Mouse (Mus musculus) kidney, embryonic 14.5 days (tissue): ENCODE data around the gene Adamtsl1. TPM values are rescaled to one million over a fixed set of nuclear protein-coding genes. Genes with fewer than 3 reads are reported as not detected.

ENCODE experiments used
- ATAC-seq: fragments of 200-750 bp; cut with Nextera tagmentation; 2 replicates; pipeline ENCODE4 v1.8.0; 2017; ENCODE audit warnings: moderate number of reproducible peaks, mild to moderate bottlenecking, moderate TSS enrichment, moderate library complexity; ENCODE audit not compliant: low FRiP score, low TSS enrichment
- H3K27ac ChIP-seq: fragments of 300-500 bp; sonication (generic); 2 replicates; pipeline ENCODE4 v1.5.1; 2014; ENCODE audit warnings: low read depth, mild to moderate bottlenecking, low read length, moderate library complexity, mixed read lengths
- H3K27me3 ChIP-seq: fragments of 300-500 bp; sonication (generic); 2 replicates; pipeline ENCODE4 v1.6.1; 2014; ENCODE audit warnings: mild to moderate bottlenecking, low read length; ENCODE audit not compliant: control insufficient read depth, insufficient read depth
- H3K36me3 ChIP-seq: fragments of 300-500 bp; sonication (generic); 2 replicates; pipeline ENCODE4 v1.6.1; 2014; ENCODE audit warnings: low read length, mixed read lengths; ENCODE audit not compliant: control insufficient read depth, insufficient read depth
- H3K4me1 ChIP-seq: fragments of 300-500 bp; sonication (generic); 2 replicates; pipeline ENCODE4 v1.6.1; 2014; ENCODE audit warnings: low read length, mixed read lengths; ENCODE audit not compliant: control insufficient read depth, insufficient read depth
- H3K4me2 ChIP-seq: fragments of 300-500 bp; sonication (generic); replicated peaks from 2 replicates; pipeline ENCODE4 v1.6.1; 2014; ENCODE audit warnings: low read depth, mild to moderate bottlenecking, low read length
- H3K4me3 ChIP-seq: fragments of 300-500 bp; sonication (generic); 2 replicates; pipeline ENCODE4 v1.5.1; 2014; ENCODE audit warnings: mild to moderate bottlenecking, low read length
- H3K9ac ChIP-seq: fragments of 300-500 bp; sonication (generic); 2 replicates; pipeline ENCODE4 v1.6.1; 2014; ENCODE audit warnings: low read depth, mild to moderate bottlenecking, low read length, moderate library complexity
- H3K9me3 ChIP-seq: fragments of 300-500 bp; sonication (generic); 2 replicates; pipeline ENCODE4 v1.6.1; 2016; ENCODE audit warnings: low read length; ENCODE audit not compliant: control insufficient read depth
- WGBS: fragments of 180-500 bp; shearing (Covaris S2); extraction: QIAGEN DNeasy Blood & Tissue Kit; methylation state at CpG from one replicate; pipeline ENCODE4 v1.1.7; 2014; 5-methylcytosine and 5-hydroxymethylcytosine counted together
- polyA plus RNA-seq: library from polyadenylated mRNA; unstranded; fragments of >200 nt; fragmentation: Nextera tagmentation; extraction: Ambion mirVana; gene quantifications from 2 replicates; pipeline ENCODE4 v1.2.1, GENCODE M21; 2014

Adamtsl1 gene
- polyA plus RNA-seq, 1 experiment from 2014 or later = 15.6 TPM

- H3K27me3 ChIP-seq = no peaks in the 10 kb centered on the region
- no peak overlapping the region for H3K9ac ChIP-seq
- H3K27ac ChIP-seq = peak overlapping the region; percentile 69; the same call in 1 of the 2 replicates
- ATAC-seq = 0 out of 2 replicates have a peak, but pooled peaks have one; percentile 17
- H3K9me3 ChIP-seq = no peaks in the 10 kb centered on the region
- no peak overlapping the region for H3K4me3 ChIP-seq
- no peaks in the 10 kb centered on the region for H3K36me3 ChIP-seq
- 32% methylated on average over 6 of the region's 6 CpGs for WGBS
- H3K4me1 ChIP-seq = peaks cover 19% of the 10 kb centered on the region; the same call in 1 of the 2 replicates
- H3K4me2 ChIP-seq = no peak overlapping the region
These were observed 823.3 kb downstream of the Adamtsl1 start for GRCm38 (mm10) chr4:86337216-86337765.

- Histone ChIP-seq H3K27me3 (no peaks in the 10 kb centered on the region), H3K9me3 (no peaks in the 10 kb centered on the region), H3K27ac (no peak overlapping the region), H3K4me3 (no peak overlapping the region), H3K4me2 (no peak overlapping the region), H3K36me3 (no peaks in the 10 kb centered on the region), H3K4me1 (no peaks in the 10 kb centered on the region), H3K9ac (no peak overlapping the region)
- WGBS = 88% methylated on average over 4 of the region's 4 CpGs
- no peak for ATAC-seq
These were observed 835.4 kb downstream of the Adamtsl1 start for GRCm38 (mm10) chr4:86349341-86349740.

GRCm38 (mm10) chr4:86352121-86352520 is 838.1 kb downstream of the Adamtsl1 start:
- Histone ChIP-seq H3K27me3 (no peaks in the 10 kb centered on the region), H3K9ac (no peak overlapping the region), H3K9me3 (no peaks in the 10 kb centered on the region), H3K4me2 (no peak overlapping the region), H3K4me3 (no peak overlapping the region), H3K27ac (peak overlapping the region; percentile 26; the same call in 1 of the 2 replicates), H3K36me3 (no peaks in the 10 kb centered on the region), H3K4me1 (no peaks in the 10 kb centered on the region)
- WGBS = 54% methylated on average over 4 of the region's 4 CpGs
- ATAC-seq = no peak

GRCm38 (mm10) chr4:86353550-86353949 is 839.6 kb downstream of the Adamtsl1 start:
- WGBS = 68% methylated on average over 4 of the region's 4 CpGs
- H3K9me3 ChIP-seq = no peaks in the 10 kb centered on the region
- H3K27me3 ChIP-seq = no peaks in the 10 kb centered on the region
- no peak overlapping the region for H3K27ac ChIP-seq
- no peak overlapping the region for H3K4me3 ChIP-seq
- ATAC-seq = no peak
- H3K36me3 ChIP-seq = no peaks in the 10 kb centered on the region
- no peak overlapping the region for H3K4me2 ChIP-seq
- H3K4me1 ChIP-seq = no peaks in the 10 kb centered on the region
- H3K9ac ChIP-seq = no peak overlapping the region

- Histone ChIP-seq H3K4me2 (no peak overlapping the region), H3K9ac (no peak overlapping the region), H3K27ac (no peak overlapping the region), H3K27me3 (no peaks in the 10 kb centered on the region), H3K36me3 (no peaks in the 10 kb centered on the region), H3K4me3 (no peak overlapping the region), H3K4me1 (no peaks in the 10 kb centered on the region), H3K9me3 (no peaks in the 10 kb centered on the region)
- no peak for ATAC-seq
- 90% methylated on average over 5 of the region's 5 CpGs for WGBS
These were observed 845.4 kb downstream of the Adamtsl1 start for GRCm38 (mm10) chr4:86359398-86359797.

- H3K4me3 ChIP-seq = no peak overlapping the region
- H3K27me3 ChIP-seq = no peaks in the 10 kb centered on the region
- H3K4me2 ChIP-seq = no peak overlapping the region
- H3K9ac ChIP-seq = no peak overlapping the region
- no peaks in the 10 kb centered on the region for H3K9me3 ChIP-seq
- ATAC-seq = no peak
- no peaks in the 10 kb centered on the region for H3K36me3 ChIP-seq
- no peaks in the 10 kb centered on the region for H3K4me1 ChIP-seq
- H3K27ac ChIP-seq = no peak overlapping the region
- WGBS = 48% methylated on average over 8 of the region's 8 CpGs
These were observed 855.1 kb downstream of the Adamtsl1 start for GRCm38 (mm10) chr4:86369055-86369454.

- H3K27me3 ChIP-seq = no peaks in the 10 kb centered on the region
- no peak for ATAC-seq
- H3K4me1 ChIP-seq = no peaks in the 10 kb centered on the region
- no peaks in the 10 kb centered on the region for H3K36me3 ChIP-seq
- H3K27ac ChIP-seq = no peak overlapping the region
- WGBS = 64% methylated on average over 2 of the region's 2 CpGs
- no peaks in the 10 kb centered on the region for H3K9me3 ChIP-seq
- no peak overlapping the region for H3K4me3 ChIP-seq
- no peak overlapping the region for H3K4me2 ChIP-seq
- H3K9ac ChIP-seq = no peak overlapping the region
These were observed 859.2 kb downstream of the Adamtsl1 start for GRCm38 (mm10) chr4:86373166-86373565.

- Histone ChIP-seq H3K36me3 (no peaks in the 10 kb centered on the region), H3K4me1 (peaks cover under 1% of the 10 kb centered on the region; the same call in 1 of the 2 replicates), H3K4me2 (no peak overlapping the region), H3K27ac (no peak overlapping the region), H3K9me3 (no peaks in the 10 kb centered on the region), H3K4me3 (no peak overlapping the region), H3K27me3 (no peaks in the 10 kb centered on the region), H3K9ac (no peak overlapping the region)
- no peak for ATAC-seq
- WGBS = 64% methylated on average over 2 of the region's 2 CpGs
These were observed 869.2 kb downstream of the Adamtsl1 start for GRCm38 (mm10) chr4:86383124-86383523.

- peaks cover 4% of the 10 kb centered on the region; the same call in 1 of the 2 replicates for H3K4me1 ChIP-seq
- WGBS = 86% methylated on average over 6 of the region's 6 CpGs
These were observed 871.1 kb downstream of the Adamtsl1 start for GRCm38 (mm10) chr4:86385121-86385520.

More at GRCm38 (mm10) chr4:86385121-86385520, 871.1 kb downstream of the Adamtsl1 start:
- Histone ChIP-seq H3K4me3 (no peak overlapping the region), H3K36me3 (no peaks in the 10 kb centered on the region), H3K27ac (no peak overlapping the region), H3K27me3 (no peaks in the 10 kb centered on the region), H3K9me3 (no peaks in the 10 kb centered on the region), H3K4me2 (no peak overlapping the region), H3K9ac (no peak overlapping the region)
- no peak for ATAC-seq
